Mouse (Mus musculus) limb, embryonic 11.5 days (tissue): ENCODE measurements around the gene Kif9. TPM values are rescaled to one million over a fixed set of nuclear protein-coding genes. Genes with fewer than 3 reads are reported as not detected.

Experiments used
- ATAC-seq: fragments of 200-750 bp; cut with Nextera tagmentation; 2 replicates; pipeline ENCODE4 v1.8.0; 2017; ENCODE audit warnings: low read depth; ENCODE audit not compliant: insufficient number of reproducible peaks, low FRiP score, low TSS enrichment
- DNase-seq: peaks from one replicate; pipeline ENCODE4 v3.0.0-alpha.2; 2015; ENCODE audit warnings: low spot score
- H3K27ac ChIP-seq: fragments of 300-500 bp; sonication (generic); replicated peaks from 2 replicates; pipeline ENCODE4 v1.5.1; 2014; ENCODE audit warnings: low read depth, mild to moderate bottlenecking, low read length
- H3K27me3 ChIP-seq: fragments of 300-500 bp; sonication (generic); 2 replicates; pipeline ENCODE4 v1.6.1; 2014; ENCODE audit warnings: mild to moderate bottlenecking, low read length, mixed read lengths; ENCODE audit not compliant: control insufficient read depth, insufficient read depth
- H3K36me3 ChIP-seq: fragments of 300-500 bp; sonication (generic); 2 replicates; pipeline ENCODE4 v1.6.1; 2014; ENCODE audit warnings: mild to moderate bottlenecking, low read length, moderate library complexity, mixed read lengths; ENCODE audit not compliant: control insufficient read depth, insufficient read depth
- H3K4me1 ChIP-seq: fragments of 300-500 bp; sonication (generic); 2 replicates; pipeline ENCODE4 v1.6.1; 2014; ENCODE audit warnings: low read length, mixed read lengths; ENCODE audit not compliant: control insufficient read depth, insufficient read depth
- H3K4me2 ChIP-seq: fragments of 300-500 bp; sonication (generic); 2 replicates; pipeline ENCODE4 v1.6.1; 2014; ENCODE audit warnings: low read depth, mild to moderate bottlenecking, moderate library complexity; ENCODE audit not compliant: severe bottlenecking
- H3K4me3 ChIP-seq: fragments of 300-500 bp; sonication (generic); 2 replicates; pipeline ENCODE4 v1.5.1; 2014; ENCODE audit warnings: low read depth, low read length
- H3K9ac ChIP-seq: fragments of 300-500 bp; sonication (generic); 2 replicates; pipeline ENCODE4 v1.6.1; 2014; ENCODE audit warnings: mild to moderate bottlenecking, low read length
- H3K9me3 ChIP-seq: fragments of 300-500 bp; sonication (generic); 2 replicates; pipeline ENCODE4 v1.6.1; 2016; ENCODE audit warnings: low read length; ENCODE audit not compliant: control insufficient read depth
- WGBS: fragments of 180-500 bp; shearing (Covaris S2); extraction: QIAGEN DNeasy Blood & Tissue Kit; methylation state at CpG from one replicate; pipeline ENCODE4 v1.1.7; 2014; 5-methylcytosine and 5-hydroxymethylcytosine counted together
- polyA plus RNA-seq: library from polyadenylated mRNA; unstranded; fragments of >200 nt; fragmentation: Nextera tagmentation; extraction: Ambion mirVana; gene quantifications from 2 replicates; pipeline ENCODE4 v1.2.1, GENCODE M21; 2014

The Kif9 gene
- polyA plus RNA-seq, 1 experiment from 2014 or later: 0.35 TPM

DNA sequence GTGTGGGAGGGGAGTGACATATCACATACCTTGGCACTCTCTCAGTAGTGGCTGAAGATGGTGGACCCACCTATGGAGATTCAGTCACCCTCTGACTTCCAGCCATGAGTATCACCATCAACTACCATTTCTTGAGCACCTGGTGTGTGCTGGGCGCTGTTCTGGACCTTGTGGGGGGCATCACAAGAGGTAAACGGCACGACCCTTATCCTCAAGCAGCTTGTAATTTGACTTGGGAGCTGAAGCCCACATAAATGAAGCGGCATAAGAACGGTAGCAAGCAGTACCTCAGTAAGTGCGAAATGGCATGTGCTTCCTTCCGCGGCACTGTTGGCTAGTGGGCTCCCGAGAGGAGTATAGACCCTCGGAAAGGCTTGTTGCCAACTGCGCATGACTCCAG lies 1.2 kb downstream of the Kif9 start:
- peaks cover 7% of the 10 kb centered on the region for H3K4me1 ChIP-seq
- H3K27ac ChIP-seq: no peak overlapping the region
- 46% methylated on average over 11 of the region's 11 CpGs for WGBS
- H3K36me3 ChIP-seq: no peaks in the 10 kb centered on the region
- DNase-seq (no peak), ATAC-seq (no peak)
- H3K9me3 ChIP-seq: no peaks in the 10 kb centered on the region
- no peak overlapping the region for H3K9ac ChIP-seq
- H3K4me2 ChIP-seq: no peak overlapping the region
- H3K4me3 ChIP-seq: no peak overlapping the region
- no peaks in the 10 kb centered on the region for H3K27me3 ChIP-seq

- H3K4me2 ChIP-seq: no peak overlapping the region
- no peak for DNase-seq
- no peaks in the 10 kb centered on the region for H3K36me3 ChIP-seq
- peaks cover 7% of the 10 kb centered on the region for H3K4me1 ChIP-seq
- no peaks in the 10 kb centered on the region for H3K9me3 ChIP-seq
- H3K4me3 ChIP-seq: no peak overlapping the region
- H3K27ac ChIP-seq: no peak overlapping the region
- H3K27me3 ChIP-seq: no peaks in the 10 kb centered on the region
- 76% methylated on average over 4 of the region's 4 CpGs for WGBS
- H3K9ac ChIP-seq: no peak overlapping the region
- ATAC-seq: no peak
These were observed 1.9 kb downstream of the Kif9 start for GRCm38 (mm10) chr9:110478639-110479038.

- Histone ChIP-seq H3K4me3 (no peak overlapping the region), H3K4me2 (no peak overlapping the region), H3K36me3 (no peaks in the 10 kb centered on the region), H3K27ac (no peak overlapping the region), H3K4me1 (no peaks in the 10 kb centered on the region), H3K9me3 (no peaks in the 10 kb centered on the region), H3K27me3 (no peaks in the 10 kb centered on the region), H3K9ac (no peak overlapping the region)
- no peak for ATAC-seq
- 61% methylated on average over 4 of the region's 4 CpGs for WGBS
- no peak for DNase-seq
These were observed 12.1 kb downstream of the Kif9 start for GRCm38 (mm10) chr9:110488841-110489240.

GRCm38 (mm10) chr9:110490913-110491312 lies 14.2 kb downstream of the Kif9 start:
- DNase-seq: peak; percentile 29

DNA sequence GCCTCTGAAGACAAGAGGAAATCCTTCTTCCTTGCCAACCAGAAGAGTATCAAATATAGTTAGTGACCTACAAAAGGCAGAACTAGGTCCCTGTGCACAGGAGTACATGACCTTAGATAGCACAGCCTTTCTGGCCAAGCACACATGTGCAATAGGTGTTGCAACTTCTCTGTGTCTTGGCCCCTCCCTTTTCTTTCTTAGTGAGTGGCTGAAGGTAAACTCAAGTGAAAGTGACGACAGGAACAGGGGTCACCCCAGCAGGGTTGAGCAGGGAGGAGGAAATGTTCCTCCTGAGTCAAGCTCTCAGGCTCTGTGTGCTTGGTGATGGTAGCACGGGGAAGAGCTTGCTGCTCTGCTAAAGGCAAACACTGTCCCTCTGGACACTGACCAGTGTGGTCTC lies 49.0 kb downstream of the Kif9 start:
- no peak for ATAC-seq
- 46% methylated on average over 2 of the region's 2 CpGs for WGBS
- Histone ChIP-seq H3K4me3 (no peak overlapping the region), H3K36me3 (0 out of 2 replicates have a peak, but pooled peaks cover 2% of the 10 kb centered on the region), H3K27me3 (no peaks in the 10 kb centered on the region), H3K27ac (no peak overlapping the region), H3K9ac (no peak overlapping the region), H3K4me2 (no peak overlapping the region), H3K9me3 (no peaks in the 10 kb centered on the region), H3K4me1 (no peaks in the 10 kb centered on the region)
- no peak for DNase-seq

More at GRCm38 (mm10) chr9:110490913-110491312, 14.2 kb downstream of the Kif9 start:
- 60% methylated on average over 5 of the region's 5 CpGs for WGBS
- ATAC-seq: no peak
- no peak overlapping the region for H3K4me2 ChIP-seq
- no peak overlapping the region for H3K9ac ChIP-seq
- no peaks in the 10 kb centered on the region for H3K9me3 ChIP-seq
- H3K4me1 ChIP-seq: no peaks in the 10 kb centered on the region
- H3K27ac ChIP-seq: no peak overlapping the region
- no peaks in the 10 kb centered on the region for H3K27me3 ChIP-seq
- H3K36me3 ChIP-seq: no peaks in the 10 kb centered on the region
- no peak overlapping the region for H3K4me3 ChIP-seq

GRCm38 (mm10) chr9:110529002-110529737 lies 52.4 kb downstream of the Kif9 start:
- Histone ChIP-seq H3K9me3 (no peaks in the 10 kb centered on the region), H3K27me3 (no peaks in the 10 kb centered on the region), H3K9ac (no peak overlapping the region), H3K4me1 (peaks cover 4% of the 10 kb centered on the region; the same call in 1 of the 2 replicates), H3K4me2 (no peak overlapping the region), H3K27ac (no peak overlapping the region), H3K36me3 (0 out of 2 replicates have a peak, but pooled peaks cover 2% of the 10 kb centered on the region), H3K4me3 (no peak overlapping the region)
- 41% methylated on average over 9 of the region's 9 CpGs for WGBS
- ATAC-seq (no peak), DNase-seq (no peak)

DNA sequence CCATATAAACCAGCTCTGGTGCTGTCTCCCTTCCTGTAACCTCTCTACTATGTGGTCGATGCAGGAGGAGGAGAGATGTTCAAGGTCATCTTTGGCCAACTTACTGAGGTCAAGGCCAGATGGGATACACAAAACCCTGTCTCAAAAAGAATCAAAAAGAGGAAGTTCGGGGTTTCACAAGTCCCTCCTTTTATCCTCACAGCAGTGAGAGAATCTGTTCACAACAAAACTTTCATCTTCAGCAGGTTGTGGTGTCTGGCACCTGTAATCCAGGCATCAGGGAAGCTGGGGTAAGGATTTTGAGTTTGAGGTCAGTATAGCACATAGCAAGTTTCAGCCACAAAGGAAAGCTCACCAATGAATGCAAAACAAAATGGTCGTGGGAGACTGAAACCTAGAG lies 53.9 kb downstream of the Kif9 start:
- Histone ChIP-seq H3K27me3 (no peaks in the 10 kb centered on the region), H3K4me2 (no peak overlapping the region), H3K4me3 (no peak overlapping the region), H3K4me1 (peaks cover 4% of the 10 kb centered on the region; the same call in 1 of the 2 replicates), H3K27ac (no peak overlapping the region), H3K9me3 (no peaks in the 10 kb centered on the region), H3K9ac (no peak overlapping the region), H3K36me3 (0 out of 2 replicates have a peak, but pooled peaks cover 2% of the 10 kb centered on the region)
- DNase-seq: no peak
- WGBS: 69% methylated on average over 3 of the region's 3 CpGs
- no peak for ATAC-seq

DNA sequence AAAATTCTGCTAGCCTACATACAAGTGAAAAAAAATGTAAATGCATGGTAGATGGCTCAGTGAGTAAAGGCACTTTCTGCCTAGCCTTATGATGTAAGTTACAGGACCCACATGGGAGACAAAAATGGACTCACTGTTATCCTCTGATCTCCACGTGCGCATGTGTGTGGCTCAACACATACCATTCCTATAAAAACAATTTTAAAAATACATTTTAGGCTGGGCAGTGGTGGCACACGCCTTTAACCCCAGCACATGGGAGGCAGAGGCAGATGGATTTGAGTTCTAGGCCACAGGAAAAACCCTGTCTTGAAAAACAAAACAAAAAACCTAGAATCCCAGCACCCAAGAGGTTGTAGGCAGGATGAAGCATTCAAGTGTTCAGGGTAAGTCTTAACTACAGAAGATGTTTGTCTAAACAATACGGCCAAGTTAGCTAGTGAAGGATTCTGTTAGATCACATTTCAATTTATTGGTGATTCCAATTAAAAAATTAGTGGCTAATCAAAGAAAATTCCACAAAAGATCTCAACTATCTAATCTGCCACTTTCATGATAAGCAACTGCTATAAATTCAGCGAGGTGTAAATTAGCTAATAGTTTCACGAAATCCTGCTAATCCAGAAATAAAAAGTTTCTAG lies 54.5 kb downstream of the Kif9 start:
- Histone ChIP-seq H3K4me1 (peaks cover 4% of the 10 kb centered on the region; the same call in 1 of the 2 replicates), H3K4me2 (peak overlapping the region; percentile 36), H3K27ac (peak overlapping the region; percentile 99; the same call in 1 of the 2 replicates), H3K36me3 (0 out of 2 replicates have a peak, but pooled peaks cover 2% of the 10 kb centered on the region), H3K27me3 (no peaks in the 10 kb centered on the region), H3K4me3 (peak overlapping the region; percentile 94; the same call in 1 of the 2 replicates), H3K9me3 (no peaks in the 10 kb centered on the region), H3K9ac (no peak overlapping the region)
- 32% methylated on average over 6 of the region's 6 CpGs for WGBS
- no peak for ATAC-seq
- peak; percentile 45 for DNase-seq
